Mouse (Mus musculus) liver, postnatal 0 days (tissue): ENCODE results near the gene Hacl1. TPM values are rescaled to one million over a fixed set of nuclear protein-coding genes. Genes with fewer than 3 reads are reported as not detected.

Experiments used
- ATAC-seq: fragments of 200-750 bp; cut with Nextera tagmentation; 2 replicates; pipeline ENCODE4 v1.8.0; 2017; ENCODE audit warnings: mild to moderate bottlenecking, moderate library complexity
- DNase-seq: peaks from one replicate; pipeline ENCODE4 v3.0.0-alpha.2; 2016
- H3K27ac ChIP-seq: fragments of 300-500 bp; sonication (generic); 2 replicates; pipeline ENCODE4 v1.5.1; 2014; ENCODE audit warnings: antibody characterized with exemption, moderate library complexity, mild to moderate bottlenecking, low read depth
- H3K27me3 ChIP-seq: fragments of 300-500 bp; sonication (generic); 2 replicates; pipeline ENCODE4 v1.6.1; 2014; ENCODE audit warnings: low read length, control low read depth, mixed read lengths; ENCODE audit not compliant: insufficient read depth
- H3K36me3 ChIP-seq: fragments of 300-500 bp; sonication (generic); replicated peaks from 2 replicates; pipeline ENCODE4 v1.6.1; 2014; ENCODE audit warnings: mild to moderate bottlenecking, control low read depth, low read length, moderate library complexity, mixed read lengths; ENCODE audit not compliant: insufficient read depth
- H3K4me1 ChIP-seq: fragments of 300-500 bp; sonication (generic); 2 replicates; pipeline ENCODE4 v1.6.1; 2014; ENCODE audit warnings: antibody characterized with exemption, mild to moderate bottlenecking, control low read depth; ENCODE audit not compliant: insufficient read depth
- H3K4me2 ChIP-seq: fragments of 300-500 bp; sonication (generic); 2 replicates; pipeline ENCODE4 v1.6.1; 2014; ENCODE audit warnings: low read depth, mild to moderate bottlenecking, low read length, moderate library complexity, mixed read lengths
- H3K4me3 ChIP-seq: fragments of 300-500 bp; sonication (generic); 2 replicates; pipeline ENCODE4 v1.5.1; 2014; ENCODE audit warnings: low read depth, low read length
- H3K9ac ChIP-seq: fragments of 300-500 bp; sonication (generic); replicated peaks from 2 replicates; pipeline ENCODE4 v1.6.1; 2014; ENCODE audit warnings: mild to moderate bottlenecking, moderate library complexity
- H3K9me3 ChIP-seq: fragments of 300-500 bp; sonication (generic); 2 replicates; pipeline ENCODE4 v1.6.1; 2016; ENCODE audit warnings: mild to moderate bottlenecking, control low read depth, low read length, mixed read lengths
- CTCF ChIP-seq: sonication (generic); IDR thresholded peaks from 2 replicates; pipeline ENCODE4 v1.5.1; 2016; ENCODE audit warnings: antibody characterized with exemption, low read depth
- EP300 ChIP-seq: IDR thresholded peaks from 2 replicates; pipeline ENCODE4 v1.6.1; 2016; ENCODE audit warnings: antibody characterized with exemption, low read depth, mild to moderate bottlenecking
- WGBS: fragments of 180-500 bp; shearing (Covaris S2); extraction: QIAGEN DNeasy Blood & Tissue Kit; methylation state at CpG from one replicate; pipeline ENCODE4 v1.1.7; 2014; ENCODE audit not compliant: insufficient replicate concordance; 5-methylcytosine and 5-hydroxymethylcytosine counted together
- polyA plus RNA-seq: library from polyadenylated mRNA; unstranded; fragments of >200 nt; fragmentation: Nextera tagmentation; extraction: Ambion mirVana; gene quantifications from 2 replicates; pipeline ENCODE4 v1.2.1, GENCODE M21; 2015

Hacl1 gene
- polyA plus RNA-seq, 1 experiment from 2014 or later = 310 TPM

- Histone ChIP-seq H3K27ac (no peak overlapping the region), H3K4me2 (no peak overlapping the region), H3K36me3 (no peaks in the 10 kb centered on the region), H3K4me3 (no peak overlapping the region), H3K27me3 (no peaks in the 10 kb centered on the region), H3K4me1 (no peaks in the 10 kb centered on the region), H3K9me3 (no peaks in the 10 kb centered on the region), H3K9ac (no peak overlapping the region)
- ATAC-seq = no peak
- TF ChIP-seq CTCF = no peak
- no peak for TF ChIP-seq EP300
- no peak for DNase-seq
- 79% methylated on average over 8 of the region's 8 CpGs for WGBS
These were observed 54.6 kb downstream of the Hacl1 start for GRCm38 (mm10) chr14:31586451-31586850.

GRCm38 (mm10) chr14:31583082-31583481, 58.0 kb downstream of the Hacl1 start:
- ATAC-seq = no peak
- DNase-seq = no peak
- no peak for TF ChIP-seq EP300
- no peak for TF ChIP-seq CTCF
- Histone ChIP-seq H3K36me3 (no peaks in the 10 kb centered on the region), H3K27me3 (no peaks in the 10 kb centered on the region), H3K27ac (no peak overlapping the region), H3K4me3 (no peak overlapping the region), H3K9ac (no peak overlapping the region), H3K4me2 (no peak overlapping the region), H3K4me1 (no peaks in the 10 kb centered on the region), H3K9me3 (no peaks in the 10 kb centered on the region)
- 66% methylated on average over 8 of the region's 9 CpGs for WGBS

- WGBS = 64% methylated on average over 9 of the region's 9 CpGs
- Histone ChIP-seq H3K4me2 (no peak overlapping the region), H3K9ac (no peak overlapping the region), H3K27ac (no peak overlapping the region), H3K4me1 (no peaks in the 10 kb centered on the region), H3K36me3 (no peaks in the 10 kb centered on the region), H3K4me3 (no peak overlapping the region), H3K27me3 (no peaks in the 10 kb centered on the region), H3K9me3 (no peaks in the 10 kb centered on the region)
- no peak for DNase-seq
- no peak for TF ChIP-seq EP300
- TF ChIP-seq CTCF = no peak
- no peak for ATAC-seq
These were observed 62.9 kb downstream of the Hacl1 start for GRCm38 (mm10) chr14:31577966-31578735.

GRCm38 (mm10) chr14:31576846-31577697, 64.0 kb downstream of the Hacl1 start:
- no peak overlapping the region for H3K4me3 ChIP-seq
- ATAC-seq = no peak

GRCm38 (mm10) chr14:31575866-31576265, 65.2 kb downstream of the Hacl1 start:
- no peak overlapping the region for H3K27ac ChIP-seq
- no peak overlapping the region for H3K4me2 ChIP-seq
- H3K36me3 ChIP-seq = no peaks in the 10 kb centered on the region
- TF ChIP-seq EP300 = no peak
- TF ChIP-seq CTCF = no peak
- no peaks in the 10 kb centered on the region for H3K27me3 ChIP-seq
- DNase-seq (no peak), ATAC-seq (no peak)
- H3K9ac ChIP-seq = no peak overlapping the region
- 80% methylated on average over 9 of the region's 9 CpGs for WGBS
- no peak overlapping the region for H3K4me3 ChIP-seq
- peaks cover under 1% of the 10 kb centered on the region; the same call in 1 of the 2 replicates for H3K4me1 ChIP-seq
- no peaks in the 10 kb centered on the region for H3K9me3 ChIP-seq

More at GRCm38 (mm10) chr14:31576846-31577697, 64.0 kb downstream of the Hacl1 start:
- Histone ChIP-seq H3K36me3 (no peaks in the 10 kb centered on the region), H3K27me3 (no peaks in the 10 kb centered on the region), H3K27ac (no peak overlapping the region), H3K9me3 (no peaks in the 10 kb centered on the region), H3K4me2 (no peak overlapping the region), H3K4me1 (no peaks in the 10 kb centered on the region), H3K9ac (no peak overlapping the region)
- DNase-seq = no peak
- TF ChIP-seq CTCF (no peak), EP300 (no peak)
- 35% methylated on average over 10 of the region's 10 CpGs for WGBS
